Mouse (Mus musculus): ENCODE measurements around the gene Hist1h2bh. TPM values are rescaled to one million over a fixed set of nuclear protein-coding genes. Genes with fewer than 3 reads are reported as not detected.

Gene Hist1h2bh
- 0.29 TPM for polyA plus RNA-seq (2017; shearing (Covaris generic))

DNA sequence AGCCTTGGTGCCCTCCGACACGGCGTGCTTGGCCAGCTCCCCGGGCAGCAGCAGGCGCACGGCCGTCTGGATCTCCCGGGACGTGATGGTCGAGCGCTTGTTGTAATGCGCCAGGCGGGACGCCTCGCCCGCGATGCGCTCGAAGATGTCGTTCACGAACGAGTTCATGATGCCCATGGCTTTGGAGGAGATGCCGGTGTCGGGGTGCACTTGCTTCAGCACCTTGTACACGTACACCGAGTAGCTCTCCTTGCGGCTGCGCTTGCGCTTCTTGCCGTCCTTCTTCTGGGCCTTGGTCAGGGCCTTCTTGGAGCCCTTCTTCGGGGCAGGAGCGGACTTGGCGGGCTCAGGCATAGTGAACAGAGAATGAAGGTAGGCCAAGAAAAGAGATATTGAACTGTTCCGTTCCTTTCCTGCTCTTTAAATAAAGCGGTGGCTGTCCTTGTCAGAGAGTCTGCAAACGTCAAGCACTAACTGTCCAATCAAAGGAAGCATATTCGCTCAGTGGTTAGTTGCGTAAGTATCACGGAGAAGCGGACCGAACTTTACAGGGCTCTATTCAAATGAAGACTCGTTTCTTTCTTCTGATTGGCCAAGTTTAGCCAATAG, at the start of gene Hist1h2bh:
TSS of gene Hist1h2bh (minus strand) at position 394 of the 609 bp plus-strand sequence.

DNA sequence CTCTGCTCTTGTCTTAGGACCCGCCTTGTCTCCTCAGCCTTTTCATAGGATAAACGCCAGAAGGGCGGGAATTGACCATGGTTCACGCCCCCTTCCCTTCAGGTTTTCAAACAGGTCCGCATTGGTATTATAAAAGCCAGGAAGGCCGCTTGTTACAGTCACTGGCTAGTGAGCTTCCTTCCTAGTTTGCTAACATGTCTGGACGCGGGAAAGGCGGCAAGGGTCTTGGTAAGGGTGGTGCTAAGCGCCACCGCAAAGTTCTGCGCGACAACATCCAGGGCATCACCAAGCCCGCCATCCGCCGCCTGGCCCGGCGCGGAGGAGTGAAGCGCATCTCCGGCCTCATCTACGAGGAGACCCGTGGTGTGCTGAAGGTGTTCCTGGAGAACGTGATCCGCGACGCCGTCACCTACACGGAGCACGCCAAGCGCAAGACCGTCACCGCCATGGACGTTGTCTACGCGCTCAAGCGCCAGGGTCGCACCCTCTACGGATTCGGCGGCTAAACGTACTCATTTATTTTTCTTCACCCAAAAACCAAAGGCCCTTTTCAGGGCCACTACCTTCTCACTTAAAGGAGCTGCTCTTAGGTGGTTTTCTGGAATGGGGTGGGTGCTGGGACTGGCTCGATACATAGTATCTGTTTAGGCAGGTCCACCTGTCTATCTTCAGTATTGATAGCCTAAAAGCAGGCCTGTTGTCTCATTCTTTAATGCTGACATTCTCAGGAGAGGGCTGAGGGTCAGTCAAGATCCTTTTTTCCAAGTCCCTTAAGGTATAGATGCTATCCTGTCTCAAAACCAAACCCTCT, 38.4 kb upstream of the Hist1h2bh start, which contains the start of gene Hist1h4d:
TSS of gene Hist1h4d (plus strand) at position 191 of the 811 bp plus-strand sequence.

DNA sequence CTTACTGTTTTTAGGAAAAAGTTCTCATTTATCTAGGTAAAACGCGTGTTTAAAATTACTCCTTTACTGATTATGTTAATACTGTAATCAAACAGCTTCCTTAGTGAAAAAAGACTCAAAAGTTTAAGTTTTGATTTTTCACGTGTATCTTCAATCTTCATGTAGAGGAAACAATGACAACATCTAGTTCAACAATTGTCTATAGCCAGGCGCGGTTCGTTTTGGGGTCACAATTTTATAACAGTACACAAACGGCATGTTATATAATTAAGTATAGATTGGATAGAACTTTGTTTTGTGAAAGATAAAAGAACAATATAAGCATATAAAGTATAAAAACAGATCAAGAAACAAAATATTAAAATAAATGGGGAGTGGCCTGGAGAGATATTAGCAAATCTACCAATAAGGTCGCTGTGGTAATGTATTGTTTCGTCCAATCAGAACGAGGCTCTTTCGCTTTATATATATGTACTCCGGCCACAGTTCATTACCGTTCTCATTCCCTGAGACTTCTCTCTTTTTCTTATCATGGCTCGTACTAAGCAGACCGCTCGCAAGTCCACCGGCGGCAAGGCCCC, 32.2 kb upstream of the Hist1h2bh start, which contains the start of gene Hist1h3d:
TSS of gene Hist1h3d (plus strand) at position 493 of the 581 bp plus-strand sequence.

DNA sequence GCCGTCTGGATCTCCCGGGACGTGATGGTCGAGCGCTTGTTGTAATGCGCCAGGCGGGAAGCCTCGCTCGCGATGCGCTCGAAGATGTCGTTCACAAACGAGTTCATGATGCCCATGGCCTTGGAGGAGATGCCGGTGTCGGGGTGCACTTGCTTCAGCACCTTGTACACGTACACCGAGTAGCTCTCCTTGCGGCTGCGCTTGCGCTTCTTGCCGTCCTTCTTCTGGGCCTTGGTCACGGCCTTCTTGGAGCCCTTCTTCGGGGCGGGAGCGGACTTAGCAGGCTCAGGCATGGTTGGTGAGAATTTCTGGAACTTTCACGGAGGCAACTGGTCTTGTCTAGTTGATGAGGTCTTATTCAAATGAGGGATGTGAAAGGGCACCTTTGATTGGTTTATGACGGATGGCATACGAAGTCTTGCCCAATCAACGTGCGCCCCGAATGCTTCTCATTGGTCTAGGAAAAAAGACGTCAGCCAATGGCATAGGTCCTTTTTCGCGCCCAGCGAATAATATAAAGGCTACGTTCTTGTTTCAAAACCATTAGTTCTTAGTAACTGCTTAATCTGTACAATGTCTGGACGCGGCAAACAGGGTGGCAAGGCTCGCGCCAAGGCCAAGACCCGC, 30.8 kb upstream of the Hist1h2bh start, which contains the start of the genes Hist1h2bf and Hist1h2ad:
TSS of gene Hist1h2bf (minus strand) at position 299 of the 627 bp plus-strand sequence.
TSS of gene Hist1h2ad (plus strand) at position 484 of the 627 bp plus-strand sequence.

DNA sequence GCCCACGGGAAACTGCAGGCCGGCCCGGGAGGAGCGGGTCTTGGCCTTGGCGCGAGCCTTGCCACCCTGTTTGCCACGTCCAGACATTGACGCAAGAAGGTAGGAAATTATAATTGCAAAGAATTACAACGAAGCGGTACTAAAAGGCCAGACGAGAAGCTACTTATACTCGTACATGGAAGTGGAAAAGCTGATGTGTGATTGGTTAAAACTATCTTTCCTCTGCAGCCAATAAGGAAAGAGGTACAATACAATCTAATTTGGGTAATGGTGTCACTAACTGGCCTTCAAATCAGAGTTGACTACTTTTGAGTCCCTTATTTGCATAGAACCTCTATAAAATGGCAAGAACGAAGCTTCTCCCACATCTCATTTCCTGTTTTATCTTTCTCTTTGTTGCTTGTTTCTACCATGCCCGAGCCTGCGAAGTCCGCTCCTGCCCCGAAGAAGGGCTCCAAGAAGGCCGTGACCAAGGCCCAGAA, 27.9 kb upstream of the Hist1h2bh start, which contains the start of the genes Hist1h2ae and Hist1h2bg:
TSS of gene Hist1h2ae (minus strand) at position 199 of the 482 bp plus-strand sequence.
TSS of gene Hist1h2bg (plus strand) at position 375 of the 482 bp plus-strand sequence.

DNA sequence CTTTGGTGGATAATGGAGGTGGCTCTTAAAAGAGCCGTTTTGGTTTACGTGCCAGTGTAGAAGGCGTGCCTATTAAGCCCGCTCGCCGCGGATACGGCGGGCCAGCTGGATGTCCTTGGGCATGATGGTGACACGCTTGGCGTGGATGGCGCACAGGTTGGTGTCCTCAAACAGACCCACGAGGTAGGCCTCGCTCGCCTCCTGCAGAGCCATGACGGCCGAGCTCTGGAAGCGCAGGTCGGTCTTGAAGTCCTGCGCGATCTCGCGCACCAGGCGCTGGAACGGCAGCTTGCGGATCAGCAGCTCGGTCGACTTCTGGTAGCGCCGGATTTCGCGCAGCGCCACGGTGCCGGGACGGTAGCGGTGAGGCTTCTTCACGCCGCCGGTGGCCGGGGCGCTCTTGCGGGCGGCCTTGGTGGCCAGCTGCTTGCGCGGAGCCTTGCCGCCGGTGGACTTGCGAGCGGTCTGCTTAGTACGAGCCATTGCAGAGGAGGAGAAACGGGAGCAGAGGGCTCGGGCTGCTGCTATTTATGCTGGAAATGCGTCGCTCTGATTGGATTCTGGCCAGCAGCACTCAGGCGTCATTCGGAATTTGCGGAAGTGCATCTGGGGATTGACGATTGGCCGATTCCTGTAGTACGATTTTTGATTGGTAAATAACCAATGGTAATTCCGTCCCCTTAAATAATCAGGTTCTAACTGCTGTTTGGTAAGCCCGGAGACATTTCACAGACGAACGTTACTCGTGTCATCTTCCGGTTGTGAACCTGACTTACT, 18.9 kb upstream of the Hist1h2bh start, which contains the start of gene Hist1h3e:
TSS of gene Hist1h3e (minus strand) at position 487 of the 777 bp plus-strand sequence.

DNA sequence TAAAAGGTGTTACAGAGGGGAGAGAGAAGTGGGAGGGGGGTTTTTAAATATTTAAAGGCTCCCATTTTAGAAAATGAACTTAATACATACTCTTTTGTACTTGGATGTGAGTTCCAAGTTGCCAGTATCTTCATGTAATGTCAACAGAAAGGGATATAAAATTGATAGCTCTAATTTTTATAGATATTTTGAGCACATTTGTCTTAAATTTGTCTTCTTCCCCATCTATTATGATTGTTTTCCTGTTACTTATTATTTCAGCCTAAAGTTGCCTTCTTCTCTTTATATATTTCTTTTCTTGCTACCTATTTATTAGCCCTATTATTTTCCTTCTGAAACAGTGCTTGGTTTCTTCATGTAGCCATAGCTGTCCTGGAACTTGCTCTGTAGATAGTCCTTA, 9.8 kb upstream of the Hist1h2bh start, which contains the start of gene Hist1h1d:
TSS of gene Hist1h1d (plus strand) at position 301 of the 400 bp plus-strand sequence.

DNA sequence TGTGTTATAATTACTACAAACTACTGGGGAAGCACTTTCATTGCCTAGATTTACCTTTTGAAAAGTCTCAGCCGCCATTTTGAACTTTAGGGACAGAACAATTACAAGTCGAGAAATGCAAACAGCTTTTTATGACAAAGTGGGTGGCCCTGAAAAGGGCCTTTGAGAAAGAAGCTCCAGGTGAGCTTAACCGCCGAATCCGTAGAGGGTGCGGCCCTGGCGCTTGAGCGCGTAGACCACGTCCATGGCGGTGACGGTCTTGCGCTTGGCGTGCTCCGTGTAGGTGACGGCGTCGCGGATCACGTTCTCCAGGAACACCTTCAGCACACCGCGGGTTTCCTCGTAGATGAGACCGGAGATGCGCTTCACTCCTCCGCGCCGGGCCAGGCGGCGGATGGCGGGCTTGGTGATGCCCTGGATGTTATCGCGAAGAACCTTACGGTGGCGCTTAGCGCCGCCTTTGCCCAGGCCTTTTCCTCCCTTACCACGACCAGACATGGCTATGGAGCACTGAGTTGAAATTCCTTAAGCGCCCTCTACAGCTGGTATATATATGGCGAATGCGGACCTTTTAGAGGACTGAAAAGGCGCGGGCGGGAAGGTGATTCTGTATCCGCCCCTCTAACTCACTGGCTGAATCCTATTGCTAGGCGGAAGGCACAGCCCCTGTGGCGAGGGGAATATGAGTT, 8.1 kb upstream of the Hist1h2bh start, which contains the start of gene Hist1h4f:
TSS of gene Hist1h4f (minus strand) at position 503 of the 689 bp plus-strand sequence.

DNA sequence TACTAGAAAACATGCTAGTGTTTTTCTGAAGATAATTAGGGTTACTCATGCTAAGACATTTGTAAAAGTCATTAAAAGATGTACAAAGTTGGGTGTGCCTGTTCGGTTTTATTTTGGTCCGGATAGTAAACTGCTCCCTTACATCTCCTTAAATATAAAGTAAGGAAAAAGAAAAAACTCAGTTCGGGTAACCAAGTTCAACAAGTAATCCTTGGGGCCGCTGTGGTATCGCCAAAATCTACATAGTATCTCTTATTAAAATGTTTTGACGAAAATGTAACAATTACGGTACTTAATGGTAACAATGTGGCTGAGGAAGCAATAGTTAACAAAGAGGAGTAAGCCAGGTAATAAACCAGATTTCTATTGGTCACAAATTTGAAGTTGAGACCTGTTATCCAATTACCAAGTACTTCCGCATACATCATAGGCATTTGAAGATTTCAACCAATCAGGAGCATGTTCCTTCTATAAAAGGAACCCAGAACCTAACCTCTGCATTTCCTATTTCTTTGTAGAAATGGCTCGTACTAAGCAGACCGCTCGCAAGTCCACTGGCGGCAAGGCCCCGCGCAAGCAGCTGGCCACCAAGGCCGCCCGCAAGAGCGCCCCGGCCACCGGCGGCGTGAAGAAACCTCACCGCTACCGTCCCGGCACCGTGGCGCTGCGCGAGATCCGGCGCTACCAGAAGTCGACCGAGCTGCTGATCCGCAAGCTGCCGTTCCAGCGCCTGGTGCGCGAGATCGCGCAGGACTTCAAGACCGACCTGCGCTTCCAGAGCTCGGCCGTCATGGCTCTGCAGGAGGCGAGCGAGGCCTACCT, 984 bp upstream of the Hist1h2bh start, which contains the start of gene Hist1h3f:
TSS of gene Hist1h3f (plus strand) at position 88 of the 822 bp plus-strand sequence.

DNA sequence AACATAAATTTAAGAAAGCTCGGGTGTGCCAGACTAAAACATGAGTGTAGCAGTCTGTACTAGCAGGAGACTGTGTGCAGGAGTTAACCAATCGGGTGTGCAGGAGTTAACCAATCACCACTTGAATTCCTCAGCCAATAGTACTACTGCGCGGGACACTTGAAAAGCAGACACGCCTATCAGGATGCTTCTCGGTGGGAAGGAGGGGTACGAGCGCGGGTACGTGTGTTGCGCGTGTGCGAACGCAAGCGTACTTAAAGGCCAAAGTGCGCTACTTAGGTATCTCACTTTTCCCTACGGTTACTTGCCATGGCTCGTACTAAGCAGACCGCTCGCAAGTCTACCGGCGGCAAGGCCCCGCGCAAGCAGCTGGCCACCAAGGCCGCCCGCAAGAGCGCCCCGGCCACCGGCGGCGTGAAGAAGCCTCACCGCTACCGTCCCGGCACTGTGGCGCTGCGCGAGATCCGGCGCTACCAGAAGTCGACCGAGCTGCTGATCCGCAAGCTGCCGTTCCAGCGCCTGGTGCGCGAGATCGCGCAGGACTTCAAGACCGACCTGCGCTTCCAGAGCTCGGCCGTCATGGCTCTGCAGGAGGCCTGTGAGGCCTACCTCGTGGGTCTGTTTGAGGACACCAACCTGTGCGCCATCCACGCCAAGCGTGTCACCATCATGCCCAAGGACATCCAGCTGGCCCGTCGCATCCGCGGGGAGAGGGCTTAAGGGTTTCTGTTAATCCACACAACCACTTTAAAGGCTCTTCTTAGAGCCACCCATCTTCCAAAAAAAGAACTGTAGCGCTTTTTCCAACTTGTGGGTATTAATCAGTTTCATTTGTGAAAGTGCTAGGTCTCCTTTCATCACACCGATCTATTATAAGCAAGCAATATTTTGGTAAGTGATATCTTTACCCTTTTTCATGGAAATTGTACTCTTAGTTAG, 7.8 kb downstream of the Hist1h2bh start, which contains the start of gene Hist1h3g:
TSS of gene Hist1h3g (plus strand) at position 286 of the 939 bp plus-strand sequence.

DNA sequence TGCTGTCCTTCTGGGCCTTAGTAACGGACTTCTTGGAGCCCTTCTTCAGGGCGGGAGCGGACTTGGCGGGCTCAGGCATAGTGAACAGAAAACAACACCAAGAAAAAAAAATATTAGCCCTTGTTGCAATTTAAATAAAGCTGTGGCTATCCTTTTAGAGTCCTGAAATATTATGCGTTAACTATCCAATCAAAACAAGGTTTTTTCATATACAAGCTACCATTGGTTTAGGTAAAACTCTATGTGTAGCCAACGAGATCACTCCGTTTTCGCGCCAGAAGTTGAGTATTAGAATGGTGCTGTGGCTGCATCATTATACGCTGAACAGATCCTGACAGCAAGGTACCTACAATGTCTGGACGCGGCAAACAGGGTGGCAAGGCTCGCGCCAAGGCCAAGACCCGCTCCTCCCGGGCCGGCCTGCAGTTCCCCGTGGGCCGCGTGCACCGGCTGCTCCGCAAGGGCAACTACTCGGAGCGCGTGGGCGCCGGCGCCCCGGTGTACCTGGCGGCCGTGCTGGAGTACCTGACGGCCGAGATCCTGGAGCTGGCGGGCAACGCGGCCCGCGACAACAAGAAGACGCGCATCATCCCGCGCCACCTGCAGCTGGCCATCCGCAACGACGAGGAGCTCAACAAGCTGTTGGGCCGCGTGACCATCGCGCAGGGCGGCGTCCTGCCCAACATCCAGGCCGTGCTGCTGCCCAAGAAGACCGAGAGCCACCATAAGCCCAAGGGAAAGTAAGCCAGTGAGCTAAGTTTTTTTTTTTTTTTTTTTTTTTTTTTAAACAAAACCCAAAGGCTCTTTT, 9.4 kb downstream of the Hist1h2bh start, which contains the start of gene Hist1h2af:
TSS of gene Hist1h2af (plus strand) at position 347 of the 808 bp plus-strand sequence.

DNA sequence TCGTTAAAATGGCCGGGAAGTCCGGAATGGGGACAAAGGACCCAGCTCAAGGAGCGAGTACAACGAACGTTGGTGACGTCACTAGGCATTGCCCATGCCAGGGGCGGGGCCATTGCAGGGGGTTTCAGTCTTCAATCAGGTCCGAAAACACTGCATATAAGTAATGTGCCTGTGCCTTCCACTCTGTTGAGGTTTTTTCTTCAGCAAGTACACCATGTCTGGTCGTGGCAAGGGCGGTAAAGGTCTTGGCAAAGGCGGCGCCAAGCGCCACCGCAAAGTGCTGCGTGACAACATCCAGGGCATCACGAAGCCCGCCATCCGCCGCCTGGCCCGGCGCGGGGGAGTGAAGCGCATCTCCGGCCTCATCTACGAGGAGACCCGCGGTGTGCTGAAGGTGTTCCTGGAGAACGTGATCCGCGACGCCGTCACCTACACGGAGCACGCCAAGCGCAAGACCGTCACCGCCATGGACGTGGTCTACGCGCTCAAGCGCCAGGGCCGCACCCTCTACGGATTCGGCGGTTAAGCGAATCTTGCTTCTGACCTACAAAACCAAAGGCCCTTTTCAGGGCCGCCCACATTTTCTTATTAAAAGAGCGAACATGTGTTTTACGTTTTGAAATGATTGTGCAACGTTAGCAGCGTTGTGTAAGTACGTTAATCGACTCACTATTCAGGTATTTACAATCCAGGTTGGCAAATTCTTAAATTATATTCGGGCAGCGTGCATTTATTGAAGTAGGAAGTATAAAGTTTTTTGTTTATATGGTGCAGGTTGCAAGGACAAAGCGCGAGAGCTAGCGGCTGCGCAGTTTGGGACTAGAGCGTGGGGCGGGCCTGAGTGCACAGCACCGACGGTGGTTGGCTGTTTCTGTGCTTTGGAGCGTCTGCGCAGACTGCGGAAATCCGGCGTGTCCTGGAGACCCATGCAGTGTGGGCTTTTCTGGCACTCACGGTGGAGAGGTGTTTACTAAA, 12.0 kb downstream of the Hist1h2bh start, which contains the start of gene Hist1h4h:
TSS of gene Hist1h4h (plus strand) at position 150 of the 975 bp plus-strand sequence.

Measured in inflammation-experienced regulatory T-cells, adult 16 weeks (primary cell).